Comparison of ENCODE assay signal across 8 mouse cellular contexts in the genomic region with DNA sequence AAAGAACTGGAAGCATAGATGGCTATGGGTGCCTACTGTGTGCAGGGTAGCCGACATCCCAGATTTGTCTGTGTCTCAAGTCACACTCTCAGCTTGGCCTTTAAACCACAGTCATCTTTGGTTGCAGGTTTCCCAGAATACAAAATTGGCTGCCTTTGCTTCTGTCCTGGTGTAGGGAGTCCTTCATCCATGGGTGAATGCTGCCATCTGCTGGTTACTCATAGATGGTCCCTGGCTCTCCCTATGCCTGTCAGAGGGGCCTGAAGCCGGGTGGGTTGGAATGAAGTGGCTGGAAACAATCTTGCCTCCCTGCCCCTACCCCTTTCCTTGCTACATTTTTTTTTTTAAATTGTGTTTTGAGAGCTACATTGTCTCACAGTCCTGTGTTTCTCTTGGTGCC. TPM values are rescaled to one million over a fixed set of nuclear protein-coding genes. Genes with fewer than 3 reads are reported as not detected.
A peak's percentile ranks its signal among the peaks of the same experiment; 100 is the strongest.
DNase-seq lines count a peak whose midpoint lies in the region; ATAC-seq and TF ChIP-seq lines count a peak whose summit lies in the region.

No protein-coding gene starts in this region.

- peak; percentile 70 for TF ChIP-seq CTCF in ES-Bruce4 (IDR thresholded peaks at IDR 0.05; ENCODE audit: low read depth, low read length)
- peak; percentile 77 for TF ChIP-seq CTCF in lung, adult 2 months (IDR thresholded peaks at IDR 0.05; ENCODE audit: insufficient read depth, low read length)

- H3K4me3 ChIP-seq in ES-Bruce4 (ENCODE audit: low read depth, low read length) = no peak overlapping the region
- no peak overlapping the region for H3K4me3 ChIP-seq in forebrain, embryonic 11.5 days (ENCODE audit: low read depth, low read length)
- no peak overlapping the region for H3K4me3 ChIP-seq in lung, adult 2 months (replicated peaks; ENCODE audit: extremely low read depth, low read depth, low read length)

- no peaks in the 10 kb centered on the region for H3K36me3 ChIP-seq in ES-Bruce4 (ENCODE audit: control insufficient read depth, insufficient read depth, low read length, poor library complexity, severe bottlenecking)
- no peaks in the 10 kb centered on the region for H3K36me3 ChIP-seq in forebrain, embryonic 11.5 days (ENCODE audit: control insufficient read depth, insufficient read depth, low read length)

- no peak for TF ChIP-seq EP300 in ES-Bruce4 (IDR thresholded peaks at IDR 0.05; ENCODE audit: insufficient read depth, low read depth, low read length)

- H3K4me1 ChIP-seq in ES-Bruce4 (ENCODE audit: control insufficient read depth, insufficient read depth, low read length) = no peaks in the 10 kb centered on the region
- no peaks in the 10 kb centered on the region for H3K4me1 ChIP-seq in forebrain, embryonic 11.5 days (replicated peaks; ENCODE audit: control insufficient read depth, insufficient read depth, low read length)
- H3K4me1 ChIP-seq in lung, adult 2 months (ENCODE audit: control insufficient read depth, insufficient read depth, low read length) = no peaks in the 10 kb centered on the region

- H3K27me3 ChIP-seq in ES-Bruce4 (ENCODE audit: control insufficient read depth, insufficient read depth, low read length, poor library complexity, severe bottlenecking) = no peaks in the 10 kb centered on the region
- no peaks in the 10 kb centered on the region for H3K27me3 ChIP-seq in forebrain, embryonic 11.5 days (ENCODE audit: control insufficient read depth, insufficient read depth, low read length)

- H3K4me2 ChIP-seq in forebrain, embryonic 11.5 days (ENCODE audit: low read depth, low read length, severe bottlenecking) = no peak overlapping the region

- peak; percentile 90 for ATAC-seq in forebrain, embryonic 11.5 days (replicated peaks; ENCODE audit: low FRiP score)

- no peaks in the 10 kb centered on the region for H3K9me3 ChIP-seq in ES-Bruce4 (replicated peaks; ENCODE audit: control insufficient read depth, insufficient read depth, low read length, poor library complexity, severe bottlenecking)
- no peaks in the 10 kb centered on the region for H3K9me3 ChIP-seq in forebrain, embryonic 11.5 days (ENCODE audit: control insufficient read depth, low read length)

- intact Hi-C loops in heart, postnatal 36 days (cut with DNase I) = loop anchor here (1.0 to 10.0 kb wide), 6 partner anchors 62 to 626 kb away; a partner anchor contains a TSS

- WGBS in forebrain, embryonic 11.5 days = 36% methylated on average over 2 of the region's 2 CpGs
- 14% methylated on average over 2 of the region's 2 CpGs for WGBS in lung, adult 2 months

- no peak overlapping the region for H3K27ac ChIP-seq in ES-Bruce4 (ENCODE audit: insufficient read depth, low read length)
- no peak overlapping the region for H3K27ac ChIP-seq in forebrain, embryonic 11.5 days (ENCODE audit: low read depth, low read length)

- peak; percentile 44 for DNase-seq in c-Kit-positive CD71-negative TER-119-negative erythroid progenitor cells, embryonic 14.5 days (ENCODE audit: low read depth)
- DNase-seq in forebrain, embryonic 11.5 days (ENCODE audit: low spot score) = peak; percentile 84
- DNase-seq in heart, postnatal 36 days = peak; percentile 76 to 81
- peak; percentile 88 for DNase-seq in layer of hippocampus, adult 11-12 months (ENCODE audit: low spot score)
- DNase-seq in lung, adult 2 months = peak; percentile 60
- peak; percentile 82 for DNase-seq in ovary, postnatal 14 days (ENCODE audit: low spot score)
- peak; percentile 23 to 66 for DNase-seq in thymus, postnatal 10 days (ENCODE audit: low spot score in 2 of 2)

- no peak overlapping the region for H3K9ac ChIP-seq in ES-Bruce4 (ENCODE audit: low read depth, poor library complexity, severe bottlenecking)
- H3K9ac ChIP-seq in forebrain, embryonic 11.5 days (ENCODE audit: low read length) = no peak overlapping the region

- TF ChIP-seq POLR2A in ES-Bruce4 (IDR thresholded peaks at IDR 0.05; ENCODE audit: insufficient read depth, low read length) = no peak
- no peak for TF ChIP-seq POLR2A in lung, adult 2 months (IDR thresholded peaks at IDR 0.05; ENCODE audit: borderline replicate concordance, extremely low read depth, low read depth, low read length)

RNA-seq across cellular contexts. Expression of a gene that starts 20.0 kb away (rescaled TPM):
- polyA plus RNA-seq in ES-Bruce4 (2011; ENCODE audit: insufficient read depth, insufficient read length, low read depth, missing spikeins) = not detected in 2 replicates
- not detected in 2 replicates for polyA plus RNA-seq in forebrain, embryonic 11.5 days (2014; fragmentation: Nextera tagmentation; extraction: Ambion mirVana)
- not detected for total RNA-seq in heart, postnatal 36 days (2021)
- 0.06 TPM in 1 of 2 replicates, not detected in the other for polyA plus RNA-seq in lung, adult 2 months (2012; rRNA removed)
